Mouse (Mus musculus): ENCODE data around the gene Sh2d2a.
A peak's percentile ranks its signal among the peaks of the same experiment; 100 is the strongest.

- peak; percentile 47 for TF ChIP-seq POLR2A (IDR thresholded peaks at IDR 0.05; ENCODE audit: low read depth, low read length)
- no peak for TF ChIP-seq CTCF (IDR thresholded peaks at IDR 0.05; ENCODE audit: borderline replicate concordance, insufficient read depth, low read length)
Measured at GRCm38 (mm10) chr3:87884708-87885251, 38.2 kb downstream of the Sh2d2a start.

Data from embryonic fibroblast, embryonic 13.5 days (primary cell).